Mouse (Mus musculus): ENCODE measurements around the gene Zfp771.

Gene Zfp771

DNA sequence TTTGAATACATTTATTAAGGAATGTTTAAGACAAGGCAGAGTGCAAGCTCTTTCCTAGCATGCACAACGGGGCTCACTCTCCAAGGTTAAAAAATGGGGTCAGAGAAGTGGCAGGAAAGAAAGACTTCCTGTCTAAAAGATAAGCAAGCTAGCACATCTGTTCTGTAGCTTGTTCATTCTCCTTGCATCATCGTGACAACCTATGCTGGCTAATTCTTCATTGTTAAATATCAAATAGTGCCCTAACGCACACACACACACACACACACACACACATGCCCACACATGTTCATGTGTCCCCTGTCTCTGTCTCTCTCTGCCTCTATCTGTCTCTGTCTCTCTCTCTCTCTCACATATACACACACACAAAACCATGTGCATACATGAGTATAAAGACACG lies 37.0 kb downstream of the Zfp771 start:
- CTCF ChIA-PET, result interaction anchor here in 2 of 4 experiments (0.6 to 0.8 kb wide), 2 partner anchors 11 to 21 kb away, joined by 3 to 4 read pairs; partner anchors contain the start of gene Dctpp1 (in 1 of the 2)
- POLR2A ChIA-PET, result interaction anchor here in 3 of 4 experiments (0.5 to 2.3 kb wide), 5 partner anchors 8 to 254 kb away, joined by 3 to 7 read pairs (median 3); partner anchors contain the start of gene Dctpp1 (in 1 of the 3)

DNA sequence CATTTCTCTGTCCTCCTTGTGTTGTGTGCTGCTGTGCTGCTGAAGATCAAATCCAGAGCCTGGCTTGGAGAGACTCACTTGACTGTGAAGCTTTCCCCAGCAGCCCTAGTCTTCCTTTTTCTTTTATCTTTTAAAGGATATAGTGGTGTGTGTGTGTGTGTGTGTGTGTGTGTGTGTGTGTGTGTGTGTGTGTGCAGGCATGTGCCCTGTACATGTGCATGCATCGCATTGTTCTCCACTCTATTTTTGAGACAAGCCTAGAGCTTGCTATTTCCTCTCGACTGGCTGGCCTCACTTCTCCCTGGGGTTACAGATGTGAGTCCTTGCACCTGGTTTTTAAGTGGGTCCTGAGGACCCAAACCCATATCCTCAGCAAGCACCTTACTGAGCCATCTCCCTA lies 38.1 kb downstream of the Zfp771 start:
- CTCF ChIA-PET, result interaction anchor here in 3 of 4 experiments (0.6 to 1.0 kb wide), 5 partner anchors 22 to 667 kb away, joined by 3 to 5 read pairs (median 4); partner anchors contain the start of gene Dctpp1 (in 1 of the 3)
- POLR2A ChIA-PET, result no interaction called here

DNA sequence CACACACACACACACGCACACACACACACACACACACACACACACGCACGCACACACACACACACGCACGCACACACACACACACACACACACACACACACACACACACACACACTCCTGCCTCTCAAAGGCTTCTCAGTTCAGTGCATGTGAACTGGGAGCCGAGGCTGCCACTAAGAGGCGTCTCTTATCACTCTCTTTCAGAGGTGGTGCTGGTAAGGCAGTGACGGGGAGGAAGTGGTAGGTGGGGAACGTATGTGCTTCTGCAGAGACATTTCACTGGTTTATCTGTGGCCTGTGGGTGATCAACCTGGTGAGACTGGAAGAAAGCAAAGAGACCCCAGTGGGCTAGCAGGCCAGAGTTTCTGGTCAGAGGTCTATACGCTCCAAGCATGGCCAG lies 41.1 kb downstream of the Zfp771 start:
- POLR2A ChIA-PET, result interaction anchor here in 1 of 4 experiments (1.1 kb wide), 1 partner anchor 25 kb away, joined by 3 read pairs; the partner anchor contains the start of gene Dctpp1

DNA sequence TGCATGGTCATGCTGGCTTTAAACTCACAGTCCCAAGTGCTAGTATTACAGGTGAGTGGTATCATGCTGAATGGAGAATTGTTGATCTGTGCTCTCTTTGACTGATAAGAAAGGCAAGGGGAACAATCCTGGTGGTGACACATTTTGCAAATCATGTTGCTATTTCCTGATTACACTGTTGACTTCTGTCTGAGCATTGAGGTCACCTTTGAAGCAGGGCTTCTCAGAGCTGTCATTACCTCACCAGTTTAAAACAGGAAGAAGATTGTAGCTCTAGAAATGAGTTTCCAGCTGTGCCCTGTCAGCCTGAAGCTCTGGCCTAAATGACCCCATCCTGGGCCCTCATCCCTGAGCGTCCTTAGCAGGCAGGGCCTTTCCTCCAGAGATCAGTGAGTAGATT lies 43.9 kb downstream of the Zfp771 start:
- ChIA-PET CTCF (no interaction called here), POLR2A (interaction anchor here in 1 of 4 experiments (2.1 kb wide), 1 partner anchor 14 kb away, joined by 5 read pairs; the partner anchor contains the start of gene Sephs2)

More for the DNA sequence above, 41.1 kb downstream of the Zfp771 start:
- CTCF ChIA-PET, result interaction anchor here in 1 of 4 experiments (0.9 kb wide), 1 partner anchor 229 kb away, joined by 4 read pairs; no protein-coding TSS in a partner anchor

DNA sequence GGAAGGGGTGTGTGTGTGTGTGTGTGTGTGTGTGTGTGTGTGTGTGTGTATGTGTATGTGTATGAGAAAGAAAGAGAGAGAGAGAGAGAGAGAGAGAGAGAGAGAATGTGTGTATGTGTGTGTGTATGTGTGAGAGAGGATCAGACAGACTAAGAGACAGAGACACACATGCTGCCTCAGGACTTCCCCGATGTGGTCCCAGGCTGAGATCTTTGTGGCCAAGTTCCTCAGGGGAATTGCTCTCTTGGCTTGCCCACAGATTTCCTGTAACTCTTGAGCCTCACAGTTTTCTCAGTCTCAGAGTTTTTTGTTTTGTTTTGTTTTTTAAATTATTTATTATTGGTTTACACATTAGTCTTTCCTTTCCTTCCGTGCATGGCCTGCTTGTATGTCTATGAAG lies 45.2 kb downstream of the Zfp771 start:
- POLR2A ChIA-PET, result interaction anchor here in 3 of 4 experiments (0.7 to 2.1 kb wide), 5 partner anchors 12 to 309 kb away, joined by 3 to 5 read pairs (median 4); partner anchors contain the start of genes Dctpp1 (in 1 of the 3) and Sephs2 (in 1 of the 3)
- CTCF ChIA-PET, result interaction anchor here in 1 of 4 experiments (0.8 kb wide), 1 partner anchor 401 kb away, joined by 3 read pairs; no protein-coding TSS in a partner anchor

DNA sequence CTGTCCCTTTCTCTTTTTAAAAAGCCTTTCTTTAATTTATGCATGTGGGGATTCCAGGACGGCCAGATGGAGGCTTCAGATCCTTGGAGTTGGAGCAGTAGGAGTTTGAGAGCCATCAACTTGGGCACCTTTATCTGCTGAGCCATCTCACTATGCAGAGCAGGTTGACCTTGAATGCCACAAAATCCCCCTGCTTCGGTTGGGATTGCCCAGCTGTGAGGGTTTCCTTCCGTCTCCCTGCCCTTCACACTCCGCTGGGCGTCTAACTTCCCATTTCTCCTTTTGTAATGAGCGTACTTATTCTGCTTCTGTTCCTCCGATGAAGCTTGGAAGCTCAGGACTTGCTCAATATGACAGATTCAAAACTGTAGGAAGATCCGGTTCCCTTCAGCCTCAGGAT lies 46.1 kb downstream of the Zfp771 start:
- POLR2A ChIA-PET, result interaction anchor here in 2 of 4 experiments (0.9 to 1.5 kb wide), 3 partner anchors 11 to 36 kb away, joined by 3 to 4 read pairs (median 3); partner anchors contain the start of gene Dctpp1 (in 1 of the 2)
- CTCF ChIA-PET, result no interaction called here

DNA sequence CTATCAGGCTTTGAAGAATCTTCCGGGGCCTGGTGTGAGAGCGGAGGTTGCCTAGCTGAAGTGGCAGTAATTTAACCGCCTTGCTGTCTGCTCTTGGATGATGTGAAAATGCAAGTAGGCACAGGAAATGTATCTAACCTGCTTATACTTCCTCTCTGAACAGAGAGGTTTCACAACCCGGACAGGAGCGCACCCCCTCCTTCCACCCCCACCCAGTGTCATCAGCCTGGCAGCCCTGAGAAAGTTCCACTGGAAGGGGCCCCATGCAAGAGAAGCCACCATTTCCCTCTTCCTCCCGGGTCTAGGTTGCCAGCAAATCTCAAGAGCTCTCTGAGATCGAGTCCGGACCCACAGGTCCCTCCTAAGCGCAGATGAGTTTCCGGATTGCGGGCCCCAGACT lies 52.0 kb downstream of the Zfp771 start, which contains the start of gene Itgal:
Itgal (plus strand) TSS at position 163 of the 400 bp plus-strand sequence.
- CTCF ChIA-PET, result interaction anchor here in 2 of 4 experiments (0.6 to 1.6 kb wide), 3 partner anchors 14 to 36 kb away, joined by 3 to 7 read pairs (median 4); partner anchors contain the start of gene Dctpp1 (in 1 of the 2)
- POLR2A ChIA-PET, result interaction anchor here in 2 of 4 experiments (0.9 to 1.9 kb wide), 4 partner anchors 22 to 175 kb away, joined by 3 to 7 read pairs (median 3); partner anchors contain the start of gene Sephs2 (in 2 of the 2)

DNA sequence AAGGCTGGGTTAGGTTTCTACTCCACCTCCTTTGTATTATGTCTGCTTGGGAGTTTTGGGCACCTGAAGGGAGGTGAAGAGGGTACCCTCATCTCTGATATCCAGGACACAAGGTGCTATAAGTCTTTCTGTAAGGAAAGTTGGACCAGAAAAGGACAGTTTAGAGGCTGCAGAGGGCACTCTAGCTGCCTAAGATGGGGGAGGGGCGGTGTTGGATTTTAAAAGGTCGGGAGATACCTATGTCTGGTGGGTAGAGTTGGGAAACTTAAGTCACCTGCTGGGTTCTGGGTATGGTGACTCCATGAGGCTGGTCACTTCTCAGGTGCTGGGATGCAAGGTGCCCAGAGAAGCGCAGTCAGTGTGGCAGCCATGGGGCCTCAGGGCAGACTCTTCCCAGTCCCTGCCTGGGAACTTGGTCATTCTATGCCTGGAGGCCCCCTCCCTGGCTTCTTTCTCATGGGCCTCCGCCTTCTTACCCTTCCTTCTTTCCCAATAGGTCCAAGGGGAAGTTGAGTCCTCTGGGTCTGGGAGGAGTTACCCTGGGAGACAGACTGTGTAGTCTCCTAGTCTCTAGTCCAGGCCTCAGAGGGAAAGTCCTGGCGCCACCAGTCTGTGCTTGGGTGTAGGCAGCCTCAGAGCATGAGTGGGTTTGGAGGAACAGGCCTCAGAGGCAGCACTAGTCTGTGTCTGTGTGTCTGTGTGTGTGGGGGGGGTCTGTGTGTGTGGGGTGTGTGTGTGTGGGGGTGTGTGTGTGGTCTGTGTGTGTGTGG lies 52.9 kb downstream of the Zfp771 start:
- POLR2A ChIA-PET, result interaction anchor here in 3 of 4 experiments (0.7 to 1.9 kb wide), 4 partner anchors 11 to 55 kb away, joined by 3 to 7 read pairs (median 3); partner anchors contain the start of gene Sephs2 (in 1 of the 3)
- CTCF ChIA-PET, result interaction anchor here in 2 of 4 experiments (0.6 to 1.6 kb wide), 2 partner anchors 13 to 18 kb away, joined by 4 to 7 read pairs; no protein-coding TSS in a partner anchor

DNA sequence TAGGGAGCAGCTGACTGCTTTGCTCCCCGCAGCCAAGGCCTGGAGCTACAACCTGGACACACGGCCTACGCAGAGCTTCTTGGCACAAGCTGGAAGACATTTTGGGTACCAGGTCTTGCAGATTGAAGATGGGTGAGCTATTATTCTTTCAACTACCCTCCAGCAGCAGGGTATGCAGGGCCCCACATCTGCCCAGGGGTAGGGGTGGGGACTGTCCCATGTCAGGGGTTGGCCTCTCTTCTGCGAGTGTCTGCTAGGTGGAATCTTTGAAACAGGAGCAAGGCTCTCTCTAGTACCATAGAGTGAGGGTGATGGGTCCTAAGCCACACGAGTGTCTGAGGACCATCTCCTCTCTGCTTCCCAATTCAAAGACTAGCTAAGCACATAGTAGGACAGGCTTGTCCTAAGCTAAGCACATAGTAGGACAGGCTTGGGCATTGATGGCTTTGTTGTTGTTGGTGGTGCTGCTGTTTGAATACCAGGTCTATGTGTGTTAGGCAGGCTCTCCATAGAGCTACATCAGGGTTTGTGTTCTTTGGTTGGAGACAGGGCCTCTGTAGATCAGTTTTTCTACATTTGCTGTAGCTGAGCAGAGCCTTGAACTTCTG lies 53.6 kb downstream of the Zfp771 start:
- ChIA-PET POLR2A (interaction anchor here in 3 of 4 experiments (0.7 to 1.3 kb wide), 4 partner anchors 11 to 54 kb away, joined by 3 read pairs; partner anchors contain the start of gene Zfp771 (in 1 of the 3)), CTCF (interaction anchor here in 2 of 4 experiments (0.6 to 0.9 kb wide), 2 partner anchors 19 to 66 kb away, joined by 4 read pairs; no protein-coding TSS in a partner anchor)

Measured in embryonic stem cell, embryonic (primary cell).